Mouse (Mus musculus): ENCODE measurements around the gene Epb41. TPM values are rescaled to one million over a fixed set of nuclear protein-coding genes. Genes with fewer than 3 reads are reported as not detected.

Gene Epb41
- polyA plus RNA-seq, 1 experiment from 2014 or later, result 139 TPM

DNA sequence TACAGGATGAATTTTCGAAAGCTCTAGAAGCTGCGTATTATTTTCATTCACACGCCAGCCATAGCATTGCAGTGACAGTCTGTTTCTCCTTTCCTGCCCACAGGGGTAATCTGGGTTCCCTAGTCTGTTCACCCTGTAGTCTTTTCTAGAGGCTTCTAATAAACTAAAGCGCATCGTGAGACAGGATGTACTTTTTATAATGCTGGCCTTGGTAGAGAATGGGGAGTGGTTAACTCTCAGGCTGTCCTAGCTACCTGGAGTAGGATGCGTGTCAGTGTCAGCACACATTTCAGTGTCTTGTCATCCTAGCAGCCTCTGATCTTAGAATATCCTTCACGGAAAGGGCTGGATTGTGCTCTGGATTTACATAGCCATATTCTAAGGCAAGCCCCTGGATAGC is 193.8 kb downstream of the Epb41 start:
- ATAC-seq (replicated peaks; ENCODE audit: insufficient number of reproducible peaks, low FRiP score, low TSS enrichment, low read depth) (no peak), DNase-seq (ENCODE audit: low spot score) (no peak)
- Histone ChIP-seq H3K9ac (replicated peaks; ENCODE audit: low read length) (no peak overlapping the region), H3K4me3 (ENCODE audit: low read depth, low read length) (no peak overlapping the region), H3K4me2 (ENCODE audit: low read depth, low read length) (no peak overlapping the region), H3K4me1 (ENCODE audit: control insufficient read depth, insufficient read depth, low read length) (no peaks in the 10 kb centered on the region), H3K36me3 (replicated peaks; ENCODE audit: control insufficient read depth, insufficient read depth, low read depth, low read length) (no peaks in the 10 kb centered on the region; the same call in 1 of the 2 replicates), H3K27me3 (ENCODE audit: control insufficient read depth, insufficient read depth, low read length) (no peaks in the 10 kb centered on the region), H3K9me3 (replicated peaks; ENCODE audit: control insufficient read depth, low read length) (no peaks in the 10 kb centered on the region), H3K27ac (replicated peaks; ENCODE audit: low read depth, low read length) (no peak overlapping the region)
- WGBS, result 92% methylated on average over 7 of the region's 7 CpGs

DNA sequence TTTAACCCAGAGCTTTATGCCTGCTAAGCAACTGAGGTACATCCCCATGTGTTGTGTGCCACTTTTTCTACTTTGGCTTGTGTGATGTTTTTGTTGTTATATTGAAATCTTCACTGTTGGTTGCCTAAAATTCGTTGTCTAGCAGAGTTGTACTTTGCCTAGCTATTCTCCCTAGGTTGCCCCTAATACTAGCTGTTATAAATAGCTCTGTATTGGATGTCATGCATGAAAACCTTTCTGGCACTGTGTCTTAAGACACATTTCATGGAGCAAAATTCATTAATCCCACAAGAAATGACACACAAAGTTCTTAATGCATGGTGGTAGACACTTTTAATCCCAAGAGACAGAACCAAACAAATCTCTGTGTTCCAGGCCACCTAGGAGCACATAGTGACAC is 195.4 kb downstream of the Epb41 start:
- WGBS, result 85% methylated on average over 1 of the region's 1 CpGs
- Histone ChIP-seq H3K9ac (replicated peaks; ENCODE audit: low read length) (no peak overlapping the region), H3K4me2 (ENCODE audit: low read depth, low read length) (no peak overlapping the region), H3K4me1 (ENCODE audit: control insufficient read depth, insufficient read depth, low read length) (no peaks in the 10 kb centered on the region), H3K4me3 (ENCODE audit: low read depth, low read length) (no peak overlapping the region), H3K27ac (replicated peaks; ENCODE audit: low read depth, low read length) (no peak overlapping the region), H3K27me3 (ENCODE audit: control insufficient read depth, insufficient read depth, low read length) (no peaks in the 10 kb centered on the region), H3K36me3 (replicated peaks; ENCODE audit: control insufficient read depth, insufficient read depth, low read depth, low read length) (no peaks in the 10 kb centered on the region), H3K9me3 (replicated peaks; ENCODE audit: control insufficient read depth, low read length) (no peaks in the 10 kb centered on the region)
- ATAC-seq (replicated peaks; ENCODE audit: insufficient number of reproducible peaks, low FRiP score, low TSS enrichment, low read depth) (no peak), DNase-seq (ENCODE audit: low spot score) (no peak)

DNA sequence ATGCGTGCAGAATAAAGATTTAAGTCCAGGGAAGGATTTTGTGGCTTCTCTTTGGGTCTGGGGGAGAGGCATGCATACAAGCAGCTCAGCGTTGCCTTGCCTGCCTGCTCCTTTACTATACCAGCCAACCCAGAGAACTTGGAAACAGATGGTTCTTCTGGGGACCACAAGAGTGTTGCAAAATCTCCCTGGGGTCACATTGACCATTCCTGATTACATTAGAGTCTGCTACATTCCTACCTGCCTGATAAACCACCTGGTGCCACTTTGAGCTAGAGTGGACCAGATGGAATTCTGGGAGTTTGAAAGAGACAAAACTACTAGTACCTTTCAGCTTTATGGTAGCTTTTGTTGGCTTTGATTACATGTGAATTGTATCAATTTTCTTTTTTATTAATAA is 198.3 kb downstream of the Epb41 start:
- Histone ChIP-seq H3K4me3 (ENCODE audit: low read depth, low read length) (no peak overlapping the region), H3K4me1 (ENCODE audit: control insufficient read depth, insufficient read depth, low read length) (no peaks in the 10 kb centered on the region), H3K9me3 (replicated peaks; ENCODE audit: control insufficient read depth, low read length) (no peaks in the 10 kb centered on the region), H3K36me3 (replicated peaks; ENCODE audit: control insufficient read depth, insufficient read depth, low read depth, low read length) (no peaks in the 10 kb centered on the region), H3K4me2 (ENCODE audit: low read depth, low read length) (no peak overlapping the region), H3K9ac (replicated peaks; ENCODE audit: low read length) (no peak overlapping the region), H3K27ac (replicated peaks; ENCODE audit: low read depth, low read length) (no peak overlapping the region), H3K27me3 (ENCODE audit: control insufficient read depth, insufficient read depth, low read length) (no peaks in the 10 kb centered on the region)
- 74% methylated on average over 2 of the region's 2 CpGs for WGBS
- ATAC-seq (replicated peaks; ENCODE audit: insufficient number of reproducible peaks, low FRiP score, low TSS enrichment, low read depth) (no peak), DNase-seq (ENCODE audit: low spot score) (no peak)

DNA sequence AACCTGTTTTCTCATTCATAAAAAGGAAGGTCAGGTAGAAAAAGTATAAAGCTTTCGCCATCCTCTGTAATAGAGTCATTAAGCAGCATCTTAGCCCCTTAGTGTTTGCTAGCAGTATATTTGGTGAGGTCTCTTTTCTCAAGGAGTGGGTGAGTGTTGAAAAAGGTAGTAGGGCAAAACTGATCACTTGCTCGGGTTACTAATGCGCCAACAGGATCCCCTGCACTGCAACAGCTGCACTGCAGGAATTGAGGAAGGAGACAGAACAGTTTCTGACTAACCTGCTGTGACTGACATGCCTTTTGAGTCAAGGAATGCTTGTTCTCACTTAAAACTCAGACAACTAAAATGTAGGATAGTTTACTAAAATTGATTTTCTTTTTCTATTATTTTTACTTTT is 199.9 kb downstream of the Epb41 start:
- ATAC-seq (replicated peaks; ENCODE audit: insufficient number of reproducible peaks, low FRiP score, low TSS enrichment, low read depth), result no peak
- Histone ChIP-seq H3K27me3 (ENCODE audit: control insufficient read depth, insufficient read depth, low read length) (no peaks in the 10 kb centered on the region), H3K9me3 (replicated peaks; ENCODE audit: control insufficient read depth, low read length) (no peaks in the 10 kb centered on the region), H3K36me3 (replicated peaks; ENCODE audit: control insufficient read depth, insufficient read depth, low read depth, low read length) (no peaks in the 10 kb centered on the region), H3K4me3 (ENCODE audit: low read depth, low read length) (peak overlapping the region; percentile 99), H3K4me1 (ENCODE audit: control insufficient read depth, insufficient read depth, low read length) (no peaks in the 10 kb centered on the region), H3K27ac (replicated peaks; ENCODE audit: low read depth, low read length) (no peak overlapping the region), H3K9ac (replicated peaks; ENCODE audit: low read length) (peak overlapping the region; percentile 100), H3K4me2 (ENCODE audit: low read depth, low read length) (peak overlapping the region; percentile 83)
- DNase-seq (ENCODE audit: low spot score), result no peak
- 44% methylated on average over 3 of the region's 3 CpGs for WGBS

DNA sequence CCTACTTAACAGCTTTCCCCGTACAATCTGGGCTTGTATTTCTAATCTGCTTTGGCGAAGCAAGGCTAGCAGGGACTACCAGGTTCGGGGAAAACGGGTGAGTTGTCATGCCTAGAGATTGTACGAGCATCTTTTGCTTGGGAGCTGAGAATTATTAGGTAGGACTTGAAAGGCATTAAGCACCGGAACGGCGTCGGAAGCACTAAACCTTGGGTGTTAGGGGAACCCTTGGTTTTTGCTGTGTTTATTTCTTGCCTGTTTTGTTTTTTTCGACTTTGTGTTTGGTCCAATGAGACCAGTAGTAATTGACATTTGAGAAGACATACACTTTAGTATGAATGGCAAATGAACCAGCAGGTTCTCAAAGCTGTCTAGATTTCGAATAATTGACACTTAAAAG is 200.6 kb downstream of the Epb41 start:
- Histone ChIP-seq H3K4me1 (ENCODE audit: control insufficient read depth, insufficient read depth, low read length) (no peaks in the 10 kb centered on the region), H3K27ac (replicated peaks; ENCODE audit: low read depth, low read length) (peak overlapping the region; percentile 100), H3K4me2 (ENCODE audit: low read depth, low read length) (peak overlapping the region; percentile 83), H3K36me3 (replicated peaks; ENCODE audit: control insufficient read depth, insufficient read depth, low read depth, low read length) (no peaks in the 10 kb centered on the region), H3K9ac (replicated peaks; ENCODE audit: low read length) (peak overlapping the region; percentile 100), H3K9me3 (replicated peaks; ENCODE audit: control insufficient read depth, low read length) (no peaks in the 10 kb centered on the region), H3K27me3 (ENCODE audit: control insufficient read depth, insufficient read depth, low read length) (no peaks in the 10 kb centered on the region), H3K4me3 (ENCODE audit: low read depth, low read length) (peak overlapping the region; percentile 99)
- no peak for DNase-seq (ENCODE audit: low spot score)
- WGBS, result 5% methylated on average over 11 of the region's 11 CpGs
- ATAC-seq (replicated peaks; ENCODE audit: insufficient number of reproducible peaks, low FRiP score, low TSS enrichment, low read depth), result no peak

DNA sequence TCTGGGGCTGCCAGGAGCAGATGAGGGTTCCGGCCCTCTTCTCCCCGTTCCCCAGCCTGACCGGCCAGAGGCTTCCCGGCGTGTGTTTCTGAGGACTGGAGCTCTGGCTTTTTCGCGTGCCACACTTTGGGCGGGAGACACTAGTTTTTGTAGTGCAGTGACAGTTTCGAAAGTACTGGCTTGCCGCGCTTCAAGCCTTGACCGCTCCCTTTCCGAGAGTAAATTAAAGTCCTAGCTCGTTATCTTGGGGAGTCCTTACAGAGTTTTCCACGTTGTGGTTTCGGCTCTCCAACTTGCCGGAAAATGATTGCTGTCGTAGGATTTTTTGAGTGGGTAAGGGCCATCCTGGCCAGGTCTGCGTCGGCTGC is 201.0 kb downstream of the Epb41 start:
- H3K36me3 ChIP-seq (replicated peaks; ENCODE audit: control insufficient read depth, insufficient read depth, low read depth, low read length), result no peaks in the 10 kb centered on the region
- peak overlapping the region; percentile 100 for H3K9ac ChIP-seq (replicated peaks; ENCODE audit: low read length)
- H3K27me3 ChIP-seq (ENCODE audit: control insufficient read depth, insufficient read depth, low read length), result no peaks in the 10 kb centered on the region
- WGBS, result under 1% methylated on average over 20 of the region's 20 CpGs
- peak overlapping the region; percentile 83 for H3K4me2 ChIP-seq (ENCODE audit: low read depth, low read length)
- H3K27ac ChIP-seq (replicated peaks; ENCODE audit: low read depth, low read length), result peak overlapping the region; percentile 100
- H3K4me1 ChIP-seq (ENCODE audit: control insufficient read depth, insufficient read depth, low read length), result no peaks in the 10 kb centered on the region
- ATAC-seq (replicated peaks; ENCODE audit: insufficient number of reproducible peaks, low FRiP score, low TSS enrichment, low read depth) (no peak), DNase-seq (ENCODE audit: low spot score) (no peak)
- peak overlapping the region; percentile 99 for H3K4me3 ChIP-seq (ENCODE audit: low read depth, low read length)
- H3K9me3 ChIP-seq (replicated peaks; ENCODE audit: control insufficient read depth, low read length), result no peaks in the 10 kb centered on the region

Small RNA genes lying within 50 kb of the gene (microRNA-seq; reads per million reads assigned to microRNA genes)
- gene Gm27445 (ENCODE audit: borderline number of aligned reads), result not detected

Other genes starting within 250 kb of the Epb41 start
- gene Ptpru, start 237.0 kb downstream of the Epb41 start, polyA plus RNA-seq (2014; fragmentation: Nextera tagmentation; extraction: Ambion mirVana), result 17.2 and 19.6 TPM in 2 replicates
- gene Mecr, start 231.9 kb downstream of the Epb41 start, polyA plus RNA-seq (2014; fragmentation: Nextera tagmentation; extraction: Ambion mirVana), result 39.9 and 42.5 TPM in 2 replicates
- gene Srsf4, start 201.7 kb downstream of the Epb41 start, polyA plus RNA-seq (2014; fragmentation: Nextera tagmentation; extraction: Ambion mirVana), result 119 and 131 TPM in 2 replicates
- 3.0 and 4.4 TPM in 2 replicates for gene Tmem200b, start 153.6 kb downstream of the Epb41 start, polyA plus RNA-seq (2014; fragmentation: Nextera tagmentation; extraction: Ambion mirVana)
- not detected in 2 replicates for gene Gm10300, start 624 bp downstream of the Epb41 start, polyA plus RNA-seq (2014; fragmentation: Nextera tagmentation; extraction: Ambion mirVana)
- 0.11 and 0.18 TPM in 2 replicates for gene Oprd1, start 69.2 kb upstream of the Epb41 start, polyA plus RNA-seq (2014; fragmentation: Nextera tagmentation; extraction: Ambion mirVana)
- gene Ythdf2, start 137.0 kb upstream of the Epb41 start, polyA plus RNA-seq (2014; fragmentation: Nextera tagmentation; extraction: Ambion mirVana), result 159 and 173 TPM in 2 replicates
- gene Gmeb1, start 186.3 kb upstream of the Epb41 start, polyA plus RNA-seq (2014; fragmentation: Nextera tagmentation; extraction: Ambion mirVana), result 34.9 and 35.4 TPM in 2 replicates
- gene Taf12, start 199.1 kb upstream of the Epb41 start, polyA plus RNA-seq (2014; fragmentation: Nextera tagmentation; extraction: Ambion mirVana), result 60.5 and 64.6 TPM in 2 replicates
- 0.67 and 2.2 TPM in 2 replicates for gene Rab42, start 228.1 kb upstream of the Epb41 start, polyA plus RNA-seq (2014; fragmentation: Nextera tagmentation; extraction: Ambion mirVana)